Mouse (Mus musculus) neural tube, embryonic 11.5 days (tissue): Measurements from ENCODE around the gene Ccdc8. TPM values are rescaled to one million over a fixed set of nuclear protein-coding genes. Genes with fewer than 3 reads are reported as not detected.

Experiments
- polyA plus RNA-seq: library from polyadenylated mRNA; unstranded; fragments of >200 nt; fragmentation: Nextera tagmentation; extraction: Ambion mirVana; gene quantifications from 2 replicates; pipeline ENCODE4 v1.2.1, GENCODE M21; 2014

The Ccdc8 gene
- polyA plus RNA-seq, 1 experiment from 2014 or later: 16.9 TPM

Other genes with a start within 250 kb of the Ccdc8 start
- gene Slc1a5, start 211.4 kb upstream of the Ccdc8 start, polyA plus RNA-seq: 17.2 and 17.3 TPM in 2 replicates
- 140 and 143 TPM in 2 replicates for gene Strn4, start 176.8 kb upstream of the Ccdc8 start, polyA plus RNA-seq
- gene Fkrp, start 176.0 kb upstream of the Ccdc8 start, polyA plus RNA-seq: 24.3 and 24.4 TPM in 2 replicates
- gene Prkd2, start 149.8 kb upstream of the Ccdc8 start, polyA plus RNA-seq: 10.9 and 11.2 TPM in 2 replicates
- gene Dact3, start 117.4 kb upstream of the Ccdc8 start, polyA plus RNA-seq: 9.5 and 10.6 TPM in 2 replicates
- 7.0 and 7.2 TPM in 2 replicates for gene Gng8, start 100.9 kb upstream of the Ccdc8 start, polyA plus RNA-seq
- gene Ptgir, start 86.2 kb upstream of the Ccdc8 start, polyA plus RNA-seq: 0.41 and 0.76 TPM in 2 replicates
- gene Calm3, start 68.6 kb upstream of the Ccdc8 start, polyA plus RNA-seq: 257 and 263 TPM in 2 replicates
- gene Pnmal2, start 48.0 kb upstream of the Ccdc8 start, polyA plus RNA-seq: 9.4 and 10.5 TPM in 2 replicates
- gene Pnmal1, start 33.0 kb upstream of the Ccdc8 start, polyA plus RNA-seq: 15.6 and 18.0 TPM in 2 replicates
- gene Gm42372, start 9.6 kb upstream of the Ccdc8 start, polyA plus RNA-seq: 1.8 and 2.0 TPM in 2 replicates
- gene Ppp5c, start 35.2 kb downstream of the Ccdc8 start, polyA plus RNA-seq: 120 and 128 TPM in 2 replicates
- 6.9 and 7.6 TPM in 2 replicates for gene Hif3a, start 69.7 kb downstream of the Ccdc8 start, polyA plus RNA-seq
- 0.09 TPM in 1 of 2 replicates, not detected in the other for gene Psg16, start 81.3 kb downstream of the Ccdc8 start, polyA plus RNA-seq
- not detected in 2 replicates for gene Ceacam3, start 157.6 kb downstream of the Ccdc8 start, polyA plus RNA-seq
- gene Psg29, start 210.8 kb downstream of the Ccdc8 start, polyA plus RNA-seq: not detected in 2 replicates